Mouse (Mus musculus) intestine, embryonic 16.5 days (tissue): ENCODE results near the gene Gba2. TPM values are rescaled to one million over a fixed set of nuclear protein-coding genes. Genes with fewer than 3 reads are reported as not detected.

Experiments
- ATAC-seq: fragments of 200-750 bp; cut with Nextera tagmentation; 2 replicates; pipeline ENCODE4 v1.8.0; 2017; ENCODE audit warnings: moderate TSS enrichment, moderate library complexity
- H3K27ac ChIP-seq: fragments of 300-500 bp; sonication (generic); 2 replicates; pipeline ENCODE4 v1.5.1; 2014; ENCODE audit warnings: mild to moderate bottlenecking, low read length
- H3K27me3 ChIP-seq: fragments of 300-500 bp; sonication (generic); replicated peaks from 2 replicates; pipeline ENCODE4 v1.6.1; 2014; ENCODE audit warnings: low read length, control low read depth, mixed read lengths; ENCODE audit not compliant: control insufficient read depth, insufficient read depth
- H3K36me3 ChIP-seq: fragments of 300-500 bp; sonication (generic); 2 replicates; pipeline ENCODE4 v1.6.1; 2014; ENCODE audit warnings: low read length, control low read depth; ENCODE audit not compliant: control insufficient read depth, insufficient read depth
- H3K4me1 ChIP-seq: fragments of 300-500 bp; sonication (generic); 2 replicates; pipeline ENCODE4 v1.6.1; 2014; ENCODE audit warnings: low read length, control low read depth, mixed read lengths; ENCODE audit not compliant: control insufficient read depth, insufficient read depth
- H3K4me2 ChIP-seq: fragments of 300-500 bp; sonication (generic); 2 replicates; pipeline ENCODE4 v1.6.1; 2014; ENCODE audit warnings: low read depth, low read length, control low read depth
- H3K4me3 ChIP-seq: fragments of 300-500 bp; sonication (generic); 2 replicates; pipeline ENCODE4 v1.5.1; 2014; ENCODE audit warnings: mild to moderate bottlenecking, low read length
- H3K9ac ChIP-seq: fragments of 300-500 bp; sonication (generic); 2 replicates; pipeline ENCODE4 v1.6.1; 2014; ENCODE audit warnings: low read depth, low read length
- H3K9me3 ChIP-seq: fragments of 300-500 bp; sonication (generic); 2 replicates; pipeline ENCODE4 v1.6.1; 2016; ENCODE audit warnings: low read length, control low read depth; ENCODE audit not compliant: control insufficient read depth
- WGBS: fragments of 180-500 bp; shearing (Covaris S2); extraction: QIAGEN DNeasy Blood & Tissue Kit; methylation state at CpG from one replicate; pipeline ENCODE4 v1.1.7; 2014; 5-methylcytosine and 5-hydroxymethylcytosine counted together
- polyA plus RNA-seq: library from polyadenylated mRNA; unstranded; fragments of >200 nt; fragmentation: Nextera tagmentation; extraction: Ambion mirVana; gene quantifications from 2 replicates; pipeline ENCODE4 v1.2.1, GENCODE M21; 2015

Gba2 gene
- polyA plus RNA-seq, 1 experiment from 2014 or later: 12.9 TPM

- no peak for ATAC-seq
- no peak overlapping the region for H3K4me3 ChIP-seq
- no peak overlapping the region for H3K27ac ChIP-seq
- WGBS: 72% methylated on average over 7 of the region's 7 CpGs
- H3K4me2 ChIP-seq: no peak overlapping the region
- H3K27me3 ChIP-seq: no peaks in the 10 kb centered on the region
- no peak overlapping the region for H3K9ac ChIP-seq
- H3K36me3 ChIP-seq: peaks cover 14% of the 10 kb centered on the region; the same call in 1 of the 2 replicates
- H3K4me1 ChIP-seq: peaks cover 7% of the 10 kb centered on the region; the same call in 1 of the 2 replicates
- no peaks in the 10 kb centered on the region for H3K9me3 ChIP-seq
Observed at GRCm38 (mm10) chr4:43583421-43583820, 4.7 kb upstream of the Gba2 start.

- Histone ChIP-seq H3K27ac (no peak overlapping the region), H3K4me3 (no peak overlapping the region), H3K4me2 (no peak overlapping the region), H3K27me3 (no peaks in the 10 kb centered on the region), H3K4me1 (peaks cover 13% of the 10 kb centered on the region), H3K9ac (no peak overlapping the region), H3K36me3 (peaks cover 14% of the 10 kb centered on the region; the same call in 1 of the 2 replicates), H3K9me3 (no peaks in the 10 kb centered on the region)
- ATAC-seq: no peak
- 91% methylated on average over 5 of the region's 5 CpGs for WGBS
Observed at GRCm38 (mm10) chr4:43582241-43582640, 3.6 kb upstream of the Gba2 start.

GRCm38 (mm10) chr4:43581381-43581780, 2.7 kb upstream of the Gba2 start:
- 96% methylated on average over 12 of the region's 12 CpGs for WGBS
- H3K4me1 ChIP-seq: peaks cover 20% of the 10 kb centered on the region
- ATAC-seq: no peak
- H3K9ac ChIP-seq: no peak overlapping the region
- H3K27ac ChIP-seq: no peak overlapping the region
- H3K4me3 ChIP-seq: no peak overlapping the region
- H3K27me3 ChIP-seq: no peaks in the 10 kb centered on the region
- peaks cover 14% of the 10 kb centered on the region; the same call in 1 of the 2 replicates for H3K36me3 ChIP-seq
- H3K4me2 ChIP-seq: no peak overlapping the region
- H3K9me3 ChIP-seq: no peaks in the 10 kb centered on the region

- WGBS: 95% methylated on average over 5 of the region's 5 CpGs
- Histone ChIP-seq H3K36me3 (peaks cover 14% of the 10 kb centered on the region; the same call in 1 of the 2 replicates), H3K27ac (no peak overlapping the region), H3K4me3 (no peak overlapping the region), H3K4me1 (peaks cover 23% of the 10 kb centered on the region), H3K9ac (no peak overlapping the region), H3K9me3 (no peaks in the 10 kb centered on the region), H3K4me2 (no peak overlapping the region), H3K27me3 (no peaks in the 10 kb centered on the region)
- no peak for ATAC-seq
Observed at GRCm38 (mm10) chr4:43580721-43581120, 2.0 kb upstream of the Gba2 start.

GRCm38 (mm10) chr4:43579731-43580130, 1.1 kb upstream of the Gba2 start:
- peak overlapping the region; percentile 81 for H3K9ac ChIP-seq
- WGBS: 79% methylated on average over 6 of the region's 6 CpGs
- H3K27me3 ChIP-seq: no peaks in the 10 kb centered on the region
- ATAC-seq: no peak
- no peak overlapping the region for H3K27ac ChIP-seq
- peaks cover 14% of the 10 kb centered on the region; the same call in 1 of the 2 replicates for H3K36me3 ChIP-seq
- H3K4me2 ChIP-seq: peak overlapping the region; percentile 55
- H3K4me1 ChIP-seq: peaks cover 28% of the 10 kb centered on the region
- H3K9me3 ChIP-seq: no peaks in the 10 kb centered on the region
- peak overlapping the region; percentile 65 for H3K4me3 ChIP-seq

GRCm38 (mm10) chr4:43579256-43579655, 583 bp upstream of the Gba2 start:
- no peaks in the 10 kb centered on the region for H3K27me3 ChIP-seq
- H3K9ac ChIP-seq: peak overlapping the region; percentile 81
- ATAC-seq: no peak
- peak overlapping the region; percentile 65 for H3K4me3 ChIP-seq
- 3% methylated on average over 10 of the region's 10 CpGs for WGBS
- H3K27ac ChIP-seq: peak overlapping the region; percentile 24; the same call in 1 of the 2 replicates
- H3K4me1 ChIP-seq: peaks cover 28% of the 10 kb centered on the region
- H3K9me3 ChIP-seq: no peaks in the 10 kb centered on the region
- H3K36me3 ChIP-seq: peaks cover 14% of the 10 kb centered on the region; the same call in 1 of the 2 replicates
- peak overlapping the region; percentile 55 for H3K4me2 ChIP-seq

- peak overlapping the region; percentile 55 for H3K4me2 ChIP-seq
- no peak overlapping the region for H3K27ac ChIP-seq
- no peaks in the 10 kb centered on the region for H3K9me3 ChIP-seq
- H3K36me3 ChIP-seq: 0 out of 2 replicates have a peak, but pooled peaks cover 7% of the 10 kb centered on the region
- no peak for ATAC-seq
- peak overlapping the region; percentile 65 for H3K4me3 ChIP-seq
- peak overlapping the region; percentile 81 for H3K9ac ChIP-seq
- H3K4me1 ChIP-seq: peaks cover 28% of the 10 kb centered on the region
- H3K27me3 ChIP-seq: no peaks in the 10 kb centered on the region
- WGBS: 40% methylated on average over 8 of the region's 8 CpGs
Observed at GRCm38 (mm10) chr4:43577237-43577881, 1.3 kb downstream of the Gba2 start.

- Histone ChIP-seq H3K4me1 (peaks cover 28% of the 10 kb centered on the region), H3K27ac (no peak overlapping the region), H3K27me3 (no peaks in the 10 kb centered on the region), H3K9ac (no peak overlapping the region), H3K36me3 (no peaks in the 10 kb centered on the region), H3K9me3 (no peaks in the 10 kb centered on the region), H3K4me3 (no peak overlapping the region), H3K4me2 (no peak overlapping the region)
- WGBS: 72% methylated on average over 2 of the region's 2 CpGs
- ATAC-seq: no peak
Observed at GRCm38 (mm10) chr4:43575356-43575755, 3.3 kb downstream of the Gba2 start.

GRCm38 (mm10) chr4:43573561-43573960, 5.1 kb downstream of the Gba2 start:
- H3K27ac ChIP-seq: no peak overlapping the region
- ATAC-seq: no peak
- WGBS: 91% methylated on average over 4 of the region's 4 CpGs
- H3K9ac ChIP-seq: no peak overlapping the region
- peaks cover 3% of the 10 kb centered on the region for H3K36me3 ChIP-seq
- no peaks in the 10 kb centered on the region for H3K27me3 ChIP-seq
- H3K4me1 ChIP-seq: peaks cover 21% of the 10 kb centered on the region
- H3K4me3 ChIP-seq: no peak overlapping the region
- no peaks in the 10 kb centered on the region for H3K9me3 ChIP-seq
- H3K4me2 ChIP-seq: no peak overlapping the region
